Comparison of ENCODE assay signal across 8 mouse cellular contexts in genomic region chr7:98836646-98837045, GRCm38 (mm10). TPM values are rescaled to one million over a fixed set of nuclear protein-coding genes. Genes with fewer than 3 reads are reported as not detected.
DNase-seq lines count a peak whose midpoint lies in the region; ATAC-seq and TF ChIP-seq lines count a peak whose summit lies in the region.

No protein-coding gene starts in this region.

- peak overlapping the region; percentile 97 for H3K4me2 ChIP-seq in hindbrain, embryonic 15.5 days
- peak overlapping the region; percentile 67 for H3K4me2 ChIP-seq in liver, embryonic 12.5 days

- peak; percentile 70 for TF ChIP-seq CTCF in left cerebral cortex, adult 2 months (IDR thresholded peaks at IDR 0.05)

- no peak overlapping the region for H3K27ac ChIP-seq in left cerebral cortex, adult 2 months
- no peak overlapping the region for H3K27ac ChIP-seq in hindbrain, embryonic 15.5 days (replicated peaks)
- H3K27ac ChIP-seq in liver, embryonic 12.5 days, result no peak overlapping the region

- no peak overlapping the region; the same call in 1 of the 2 replicates for H3K9ac ChIP-seq in hindbrain, embryonic 15.5 days
- H3K9ac ChIP-seq in liver, embryonic 12.5 days, result no peak overlapping the region

- H3K27me3 ChIP-seq in hindbrain, embryonic 15.5 days, result peaks cover 87% of the 10 kb centered on the region
- peaks cover 99% of the 10 kb centered on the region for H3K27me3 ChIP-seq in liver, embryonic 12.5 days (replicated peaks)

- H3K4me3 ChIP-seq in left cerebral cortex, adult 2 months, result no peak overlapping the region
- H3K4me3 ChIP-seq in hindbrain, embryonic 15.5 days, result peak overlapping the region; percentile 50
- peak overlapping the region; percentile 48; the same call in 1 of the 2 replicates for H3K4me3 ChIP-seq in liver, embryonic 12.5 days

- intact Hi-C loops in left cerebral cortex, adult 2 months (cut with DNase I), result loop anchor here (1.0 to 5.0 kb wide), 2 partner anchors 94 to 241 kb away; no protein-coding TSS in a partner anchor

- WGBS in hindbrain, embryonic 15.5 days, result 1% methylated on average over 23 of the region's 23 CpGs
- whole genome bisulfite sequencing in liver, embryonic 12.5 days (ENCODE audit: insufficient replicate concordance), result 2% methylated on average over 23 of the region's 23 CpGs

- no peak for DNase-seq in left cerebral cortex, adult 2 months (ENCODE audit: extremely low spot score in 1 of 2, low spot score in 2 of 2)
- no peak for DNase-seq in left cerebral cortex, adult 8-10 months (ENCODE audit: low spot score in 2 of 2)
- DNase-seq in cerebellum, adult 8-10 months, result peak; percentile 44
- DNase-seq in gastrocnemius, postnatal 10 days, result peak; percentile 89
- peak; percentile 55 to 69 for DNase-seq in monocyte, adult 2 months (ENCODE audit: low read depth in 1 of 2, low spot score in 2 of 2)
- peak; percentile 85 for DNase-seq in testis, postnatal 10 days (ENCODE audit: low spot score)

- peaks cover 55% of the 10 kb centered on the region for H3K4me1 ChIP-seq in hindbrain, embryonic 15.5 days (replicated peaks)
- peaks cover 20% of the 10 kb centered on the region for H3K4me1 ChIP-seq in liver, embryonic 12.5 days

- no peaks in the 10 kb centered on the region for H3K36me3 ChIP-seq in hindbrain, embryonic 15.5 days
- no peaks in the 10 kb centered on the region for H3K36me3 ChIP-seq in liver, embryonic 12.5 days

- ATAC-seq in hindbrain, embryonic 15.5 days (ENCODE audit: low FRiP score, low read depth), result no peak
- ATAC-seq in liver, embryonic 12.5 days, result no peak

- H3K9me3 ChIP-seq in hindbrain, embryonic 15.5 days, result no peaks in the 10 kb centered on the region
- no peaks in the 10 kb centered on the region for H3K9me3 ChIP-seq in liver, embryonic 12.5 days (replicated peaks)

RNA-seq across cellular contexts. Expression of gene Wnt11, which starts 1.7 kb away (rescaled TPM):
- 1 to 10 TPM in 1 of 2 experiments, under 1 TPM in 1; 0.93 to 1.0 TPM for total RNA-seq in left cerebral cortex, adult 2 months (2021)
- total RNA-seq in left cerebral cortex, adult 8-10 months (2022), result under 1 TPM in 3 of 4 experiments, not detected in 1; 0.30 to 0.91 (median 0.52) TPM
- 10 to 100 TPM; 10.5 to 12.8 TPM for total RNA-seq in gastrocnemius, postnatal 10 days (2021)
- 1.2 and 1.9 TPM in 2 replicates for polyA plus RNA-seq in hindbrain, embryonic 15.5 days (2015; fragmentation: Nextera tagmentation; extraction: Ambion mirVana)
- polyA plus RNA-seq in liver, embryonic 12.5 days (2016; fragmentation: Nextera tagmentation; extraction: Ambion mirVana), result 3.6 and 3.9 TPM in 2 replicates

Comparison
In these comparisons a context has a peak if more than half of its experiments do, and no peak if none do; other contexts are left out.
1. DNase-seq: peak in cerebellum, adult 8-10 months (single experiment), gastrocnemius, postnatal 10 days (single experiment), monocyte, adult 2 months (2 of 2) and testis, postnatal 10 days (single experiment); none in left cerebral cortex, adult 2 months (0 of 2) and left cerebral cortex, adult 8-10 months (0 of 2).
2. RNA of gene Wnt11, which starts 1.7 kb away (total RNA-seq): 10.5 to 12.8 TPM in gastrocnemius, postnatal 10 days; 0.93 to 1.0 TPM in left cerebral cortex, adult 2 months and 0.30 to 0.91 TPM in left cerebral cortex, adult 8-10 months; every median in the first group is over 4 times any median in the second.